Mouse (Mus musculus): Measurements from ENCODE around the gene Inip. TPM values are rescaled to one million over a fixed set of nuclear protein-coding genes. Genes with fewer than 3 reads are reported as not detected.

Gene Inip
- total and polyA plus RNA-seq, 3 experiments = 24.3 to 67.1 (median 38.5) TPM

DNA sequence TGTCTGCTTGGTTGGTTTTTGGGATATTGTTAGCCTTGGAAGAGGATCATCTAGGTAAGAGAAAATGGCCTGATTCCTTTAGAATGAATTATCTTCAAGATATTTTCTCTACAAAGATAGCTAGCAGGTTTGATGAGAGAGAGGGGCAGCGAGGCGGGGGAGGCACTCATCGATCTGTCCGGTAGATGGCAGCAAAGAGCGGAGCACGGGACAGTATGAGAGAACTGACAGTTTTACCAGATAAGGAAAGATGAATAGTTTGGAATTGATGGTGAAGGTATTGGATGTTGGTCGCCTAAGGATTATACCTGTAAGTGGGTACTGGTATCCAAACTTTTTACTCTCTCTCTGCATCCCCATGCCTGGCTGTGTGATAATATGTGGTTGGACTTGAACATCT is 14.7 kb downstream of the Inip start:
- Histone ChIP-seq H3K4me2 (ENCODE audit: insufficient read depth, low read depth, poor library complexity, severe bottlenecking) (0 out of 2 replicates have a peak overlapping the region, but pooled peaks have one; percentile 35), H3K36me3 (replicated peaks in 1 of 2; ENCODE audit: control insufficient read depth in 1 of 2, insufficient read depth in 1 of 2, low read length in 1 of 2) (peaks cover 0 to 2% of the 10 kb centered on the region in 2 experiments), H3K27ac (ENCODE audit: insufficient read depth, low read depth) (no peak overlapping the region), H3K27me3 (replicated peaks) (no peaks in the 10 kb centered on the region), H3K9me3 (replicated peaks; ENCODE audit: low read length) (no peaks in the 10 kb centered on the region), H3K4me1 (ENCODE audit: control insufficient read depth in 1 of 2, insufficient read depth in 2 of 2) (peaks cover 2 to 7% of the 10 kb centered on the region in 2 experiments; a peak in 3 of 4 replicates), H3K4me3 (replicated peaks in 1 of 3; ENCODE audit: low read depth in 2 of 3, low read length in 2 of 3, poor library complexity in 1 of 3) (no peak overlapping the region), H3K79me2 (replicated peaks; ENCODE audit: control insufficient read depth, extremely low read depth, insufficient read depth, poor library complexity, severe bottlenecking) (peaks cover 15% of the 10 kb centered on the region), H3K9ac (ENCODE audit: insufficient read depth, low read depth) (no peak overlapping the region)
- TF ChIP-seq JUND (conservative IDR thresholded peaks at IDR 0.05; ENCODE audit: low read depth, low read length) (no peak), ZMIZ1 (IDR thresholded peaks at IDR 0.05; ENCODE audit: low read depth, low read length) (no peak), ELF1 (IDR thresholded peaks at IDR 0.05; ENCODE audit: low read depth, low read length) (no peak), USF1 (IDR thresholded peaks at IDR 0.05; ENCODE audit: low read depth, low read length) (no peak), CHD2 (IDR thresholded peaks at IDR 0.05; ENCODE audit: low read length) (no peak), PAX5 (IDR thresholded peaks at IDR 0.05; ENCODE audit: low read length) (no peak), BHLHE40 (IDR thresholded peaks at IDR 0.05; ENCODE audit: low read depth, low read length) (peak; percentile 49; the same call in 1 of the 2 replicates), MYC (IDR thresholded peaks at IDR 0.05; ENCODE audit: low read depth, low read length) (no peak), ZC3H11A (IDR thresholded peaks at IDR 0.05; ENCODE audit: low read depth, low read length) (peak; percentile 88), SMC3 (IDR thresholded peaks at IDR 0.05; ENCODE audit: low read depth, low read length) (peak; percentile 98), CTCF (conservative IDR thresholded peaks at IDR 0.05 in 1 of 2, IDR thresholded peaks at IDR 0.05 in 1 of 2; ENCODE audit: low read depth in 2 of 2, low read length in 2 of 2) (peak; percentile 74 to 97), MAZ (IDR thresholded peaks at IDR 0.05; ENCODE audit: low read depth, low read length) (peak; percentile 46; the same call in 1 of the 2 replicates), POLR2AphosphoS2 (IDR thresholded peaks at IDR 0.05; ENCODE audit: low read depth, low read length) (no peak), ETS1 (conservative IDR thresholded peaks at IDR 0.05; ENCODE audit: low read depth, low read length) (no peak), USF2 (conservative IDR thresholded peaks at IDR 0.05; ENCODE audit: low read depth, low read length) (no peak), CHD1 (IDR thresholded peaks at IDR 0.05; ENCODE audit: low read depth, low read length) (no peak), MEF2A (IDR thresholded peaks at IDR 0.05; ENCODE audit: borderline replicate concordance, low read depth, low read length) (0 out of 2 replicates have a peak, but pooled peaks have one; percentile 23), GABPA (IDR thresholded peaks at IDR 0.05; ENCODE audit: insufficient replicate concordance, low read depth, low read length) (no peak), HCFC1 (IDR thresholded peaks at IDR 0.05; ENCODE audit: low read depth, low read length) (no peak; the same call in 1 of the 2 replicates), MXI1 (IDR thresholded peaks at IDR 0.05; ENCODE audit: low read depth, low read length) (no peak), E2F4 (IDR thresholded peaks at IDR 0.05; ENCODE audit: insufficient replicate concordance, low read depth, low read length) (no peak), RAD21 (IDR thresholded peaks at IDR 0.05; ENCODE audit: low read depth, low read length) (peak; percentile 94), TBP (conservative IDR thresholded peaks at IDR 0.05; ENCODE audit: low read depth, low read length) (no peak), EP300 (IDR thresholded peaks at IDR 0.05; ENCODE audit: low read length) (no peak), ZKSCAN1 (IDR thresholded peaks at IDR 0.05; ENCODE audit: borderline replicate concordance, low read depth, low read length) (no peak), NRF1 (IDR thresholded peaks at IDR 0.05; ENCODE audit: low read depth, low read length) (no peak), JUN (IDR thresholded peaks at IDR 0.05; ENCODE audit: insufficient read depth, low read depth, low read length) (no peak), UBTF (IDR thresholded peaks at IDR 0.05; ENCODE audit: low read depth, low read length) (no peak), TCF12 (IDR thresholded peaks at IDR 0.05; ENCODE audit: low read depth, low read length) (no peak), ZNF384 (IDR thresholded peaks at IDR 0.05; ENCODE audit: low read depth, low read length) (0 out of 2 replicates have a peak, but pooled peaks have one; percentile 11), RCOR1 (conservative IDR thresholded peaks at IDR 0.05; ENCODE audit: low read depth, low read length) (no peak), KAT2A (IDR thresholded peaks at IDR 0.05; ENCODE audit: insufficient replicate concordance, low read length) (no peak), NELFE (IDR thresholded peaks at IDR 0.05; ENCODE audit: low read depth, low read length) (peak; percentile 34; the same call in 1 of the 2 replicates), MAFK (IDR thresholded peaks at IDR 0.05; ENCODE audit: insufficient replicate concordance, low read length) (no peak), POLR2A (IDR thresholded peaks at IDR 0.05; ENCODE audit: low read depth, low read length) (no peak), MAX (IDR thresholded peaks at IDR 0.05; ENCODE audit: low read length) (no peak), IRF4 (IDR thresholded peaks at IDR 0.05; ENCODE audit: low read depth, low read length) (no peak), SIN3A (IDR thresholded peaks at IDR 0.05; ENCODE audit: low read length) (no peak)
- in situ Hi-C loops (cut with MboI; ENCODE audit: low pct_ligation_motif_present, low pct_unique_long_range_greater_than_20kb, low sequenced_read_pairs) (no loop called here), dilution Hi-C loops (cut with MboI; ENCODE audit: extremely low pct_ligation_motif_present, extremely low pct_unique_long_range_greater_than_20kb, low sequenced_read_pairs) (no loop called here)
- DNase-seq (ENCODE audit: extremely low read depth) = peak; percentile 66
